Mouse (Mus musculus) lung, adult 2 months (tissue): ENCODE measurements around the gene Olfr372. TPM values are rescaled to one million over a fixed set of nuclear protein-coding genes. Genes with fewer than 3 reads are reported as not detected.

ENCODE experiments used
- DNase-seq: peaks from one replicate; pipeline ENCODE4 v3.0.0; 2022
- H3K4me1 ChIP-seq: fragments of 200-500 bp; 2 replicates; pipeline ENCODE4 v1.6.1; 2011; ENCODE audit warnings: low read length; ENCODE audit not compliant: control insufficient read depth, insufficient read depth
- H3K4me3 ChIP-seq: fragments of 200-500 bp; replicated peaks from 2 replicates; pipeline ENCODE3; 2011; ENCODE audit warnings: low read depth, mild to moderate bottlenecking, control low read depth, low read length; ENCODE audit errors: extremely low read depth
- CTCF ChIP-seq: fragments of 200-500 bp; IDR thresholded peaks from 2 replicates; pipeline ENCODE4 v1.5.1; 2011; ENCODE audit warnings: mild to moderate bottlenecking, low read length, control low read depth; ENCODE audit not compliant: insufficient read depth
- POLR2A ChIP-seq: fragments of 200-500 bp; IDR thresholded peaks from 2 replicates; pipeline ENCODE4 v1.6.1; 2011; ENCODE audit warnings: low read depth, mild to moderate bottlenecking, control low read depth, low read length, borderline replicate concordance; ENCODE audit errors: extremely low read depth
- WGBS: fragments of 180-500 bp; shearing (Covaris S2); methylation state at CpG from one replicate; pipeline ENCODE4 v1.1.7; 2018; 5-methylcytosine and 5-hydroxymethylcytosine counted together
- polyA plus RNA-seq: library from polyadenylated mRNA; depleted of rRNA; stranded (reverse); fragments of >200 nt; gene quantifications from 2 replicates; pipeline ENCODE4 v1.2.3, GENCODE M21; 2012; rRNA removed

Gene Olfr372
- polyA plus RNA-seq, 1 experiment: not detected

DNA sequence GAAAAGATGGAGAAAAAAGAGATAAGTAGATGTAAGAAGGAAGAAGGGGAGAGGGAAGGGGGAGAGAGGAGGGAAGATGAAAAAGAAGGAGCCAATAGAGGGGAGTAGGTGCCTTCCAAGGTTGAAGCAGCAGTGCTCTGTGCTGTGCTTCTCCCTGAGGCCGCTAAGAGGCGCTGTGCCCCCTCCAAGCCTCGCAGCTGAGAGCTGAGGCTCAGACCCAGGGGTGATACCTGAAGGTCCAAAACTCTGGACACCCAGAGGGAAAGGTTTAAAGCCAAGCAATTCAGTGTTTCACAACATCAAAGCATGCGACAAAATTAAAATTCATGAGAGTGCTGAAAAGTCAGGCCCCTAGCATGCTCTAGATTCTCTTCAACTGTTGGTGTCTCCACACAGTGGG lies 64.1 kb downstream of the Olfr372 start:
- Histone ChIP-seq H3K4me1 (no peaks in the 10 kb centered on the region), H3K4me3 (no peak overlapping the region)
- no peak for DNase-seq
- TF ChIP-seq CTCF: peak; percentile 52
- TF ChIP-seq POLR2A: no peak
- WGBS: 18% methylated on average over 4 of the region's 4 CpGs

DNA sequence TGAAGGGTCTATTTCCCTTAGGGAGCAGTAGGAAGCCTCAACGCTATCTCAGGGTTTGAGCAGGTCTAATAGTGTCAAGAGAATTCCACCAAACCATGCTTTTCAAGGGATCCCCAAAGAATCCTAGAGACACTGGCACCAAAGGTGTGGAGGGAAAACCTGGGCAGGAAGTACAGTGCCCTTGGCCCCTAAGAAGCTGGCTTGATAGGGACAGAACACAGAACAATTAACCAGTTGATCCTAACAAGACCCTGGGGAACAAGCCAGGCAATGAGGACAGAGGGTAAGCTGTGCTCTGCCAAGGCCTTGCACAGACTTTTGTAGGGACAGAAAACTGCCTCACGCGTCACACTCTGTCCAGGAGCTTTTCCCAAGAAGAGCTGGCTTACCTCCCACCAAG lies 65.7 kb downstream of the Olfr372 start, which contains the start of gene Olfr374:
Gene Olfr374, plus strand, starts transcription at position 301 of the 400 bp plus-strand sequence.
- no peak for DNase-seq
- 83% methylated on average over 3 of the region's 3 CpGs for WGBS
- Histone ChIP-seq H3K4me1 (no peaks in the 10 kb centered on the region), H3K4me3 (no peak within 1 kb of the TSS)
- TF ChIP-seq POLR2A: no peak
- no peak for TF ChIP-seq CTCF

Other genes starting within 250 kb of the Olfr372 start
- gene Zfp709, start 159.2 kb upstream of the Olfr372 start, polyA plus RNA-seq: 0.27 and 0.50 TPM in 2 replicates
- 0.57 and 0.96 TPM in 2 replicates for gene Zfp882, start 132.6 kb upstream of the Olfr372 start, polyA plus RNA-seq
- 1.7 and 2.7 TPM in 2 replicates for gene Zfp617, start 132.6 kb upstream of the Olfr372 start, polyA plus RNA-seq
- gene Zfp961, start 90.2 kb upstream of the Olfr372 start, polyA plus RNA-seq: 3.0 and 5.2 TPM in 2 replicates
- gene Cyp4f18, start 31.6 kb upstream of the Olfr372 start, polyA plus RNA-seq: 18.2 and 26.4 TPM in 2 replicates
- not detected in 2 replicates for gene Olfr373, start 42.0 kb downstream of the Olfr372 start, polyA plus RNA-seq
- gene Olfr374, start 65.8 kb downstream of the Olfr372 start, polyA plus RNA-seq: not detected in 2 replicates
- 139 and 170 TPM in 2 replicates for gene Tpm4, start 93.8 kb downstream of the Olfr372 start, polyA plus RNA-seq
- gene Rab8a, start 120.0 kb downstream of the Olfr372 start, polyA plus RNA-seq: 39.1 and 67.4 TPM in 2 replicates
- 1.6 and 1.8 TPM in 2 replicates for gene Hsh2d, start 148.4 kb downstream of the Olfr372 start, polyA plus RNA-seq
- 0.25 TPM in 1 of 2 replicates, not detected in the other for gene Cib3, start 171.6 kb downstream of the Olfr372 start, polyA plus RNA-seq
- gene Gm11034, start 172.4 kb downstream of the Olfr372 start, polyA plus RNA-seq: not detected in 2 replicates
- 35.9 and 50.0 TPM in 2 replicates for gene Fam32a, start 178.5 kb downstream of the Olfr372 start, polyA plus RNA-seq
- gene Ap1m1, start 198.8 kb downstream of the Olfr372 start, polyA plus RNA-seq: 67.5 and 78.6 TPM in 2 replicates